Mouse (Mus musculus) 3T3-L1 (cell line): Measurements from ENCODE around the gene Gm4064.
"Not testable (repeated sequence)": the region's sequence is repeated elsewhere in the genome, so short reads cannot be mapped to it uniquely, and the experiment has no call there.

Experiments
- DNase-seq: peaks from one replicate; pipeline ENCODE4 v3.0.0-alpha.2; 2015; ENCODE audit warnings: low read depth, low spot score

The Gm4064 gene

GRCm38 (mm10) chrY:2796105-2796504 lies at the start of gene Gm4064:
TSS of gene Gm4064 (minus strand) at chrY:2796205.
- not testable (repeated sequence) for DNase-seq

- DNase-seq, result not testable (repeated sequence)
These were observed 34.4 kb upstream of the Gm4064 start, which contains the start of the genes Rbmy and Gm10256 for GRCm38 (mm10) chrY:2830380-2830779. TSS of gene Rbmy (plus strand) at chrY:2830680. TSS of gene Gm10256 (plus strand) at chrY:2830699.
